Mouse (Mus musculus) CD4-positive, CD25-positive, alpha-beta regulatory T cell, adult 9 weeks (primary cell): Measurements from ENCODE around the gene Trim45. TPM values are rescaled to one million over a fixed set of nuclear protein-coding genes. Genes with fewer than 3 reads are reported as not detected.

Source experiments
- polyA plus RNA-seq: library from polyadenylated mRNA; unstranded; fragments of 100-300 nt; shearing (Covaris generic); gene quantifications from one replicate; pipeline ENCODE4 v1.2.1, GENCODE M21; 2017

Gene Trim45
- polyA plus RNA-seq, result 1.4 TPM

DNA sequence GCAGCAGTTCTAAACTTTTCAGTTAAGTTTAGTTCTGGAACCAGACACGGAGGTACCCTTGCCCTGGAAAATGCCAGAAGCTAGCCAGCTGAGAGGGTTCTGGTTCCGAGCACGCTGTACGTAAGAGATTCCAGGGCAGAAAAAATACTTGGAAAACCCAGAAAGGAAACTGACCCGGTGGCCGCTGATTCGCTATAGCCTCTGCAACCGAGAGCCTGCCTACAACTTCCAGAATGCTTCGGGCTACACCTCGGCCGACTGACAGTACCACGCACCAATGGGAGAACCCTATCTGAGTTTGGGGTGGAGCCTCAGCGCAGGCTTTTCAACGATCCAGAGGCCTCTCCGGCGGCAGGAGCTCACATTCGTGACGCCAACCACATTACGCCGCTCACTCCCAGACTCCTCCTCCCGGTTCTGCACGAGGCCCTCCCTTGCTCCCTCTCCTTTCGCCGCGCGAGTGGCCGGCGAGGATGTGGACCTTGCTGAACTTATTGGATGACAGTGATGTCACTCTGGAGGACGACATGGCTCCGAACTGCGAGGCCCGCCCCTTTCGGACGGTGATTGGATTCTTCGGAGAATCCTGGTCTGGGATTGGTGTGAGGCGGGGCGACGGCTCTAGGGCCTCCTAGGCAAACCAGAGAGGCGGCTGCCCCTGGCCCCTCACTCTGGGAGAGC lies at the start of gene Trim45:
Gene Trim45 (plus strand): TSS at position 378 of the 681 bp plus-strand sequence.

DNA sequence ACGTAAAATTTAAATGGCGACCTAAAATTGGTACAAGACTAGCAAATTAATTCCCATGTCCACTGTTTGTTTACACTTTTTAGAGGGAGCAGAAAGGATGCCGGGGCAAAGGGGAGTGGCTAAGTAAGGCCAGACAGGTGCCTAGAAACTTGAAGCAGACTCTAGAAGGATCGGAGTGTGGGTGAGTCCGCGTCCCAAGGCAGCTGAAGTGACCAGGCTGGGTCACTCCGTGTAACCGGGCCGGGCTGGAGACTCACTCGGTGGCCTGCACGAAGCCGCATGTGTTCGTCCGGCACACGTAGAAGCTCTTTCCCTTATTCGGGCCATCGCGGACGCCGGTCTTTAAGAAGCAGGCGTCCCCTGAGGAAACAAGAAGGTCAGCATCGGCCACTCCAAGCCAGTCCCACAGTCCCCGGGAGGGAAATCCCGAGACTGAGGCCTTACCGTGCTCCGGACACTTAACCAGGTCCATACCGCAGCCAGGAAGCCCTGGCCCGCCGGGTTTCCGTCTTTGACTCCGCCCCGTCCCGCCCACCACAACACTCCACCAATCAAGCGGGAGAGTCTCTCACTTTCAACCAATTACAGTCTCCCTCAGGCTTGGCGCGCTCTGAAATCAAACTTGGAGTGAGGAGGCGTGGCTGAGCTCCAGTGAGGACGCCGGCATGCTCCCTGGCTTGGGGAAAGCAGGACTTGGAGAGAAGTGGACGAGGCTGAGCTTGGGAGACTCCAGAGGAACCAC lies 47.3 kb downstream of the Trim45 start, which contains the start of gene Ttf2:
Gene Ttf2 (minus strand): TSS at position 488 of the 742 bp plus-strand sequence.

Other genes with a start within 250 kb of the Trim45 start
- gene Man1a2, start 236.7 kb upstream of the Trim45 start, polyA plus RNA-seq, result 36.7 TPM
- not detected for gene Vtcn1, start 96.7 kb upstream of the Trim45 start, polyA plus RNA-seq
- gene Ttf2, start 47.5 kb downstream of the Trim45 start, polyA plus RNA-seq, result 17.8 TPM
- gene Cd101, start 107.4 kb downstream of the Trim45 start, polyA plus RNA-seq, result 28.8 TPM
- 0.48 TPM for gene Ptgfrn, start 188.1 kb downstream of the Trim45 start, polyA plus RNA-seq